Comparison of ENCODE assay signal across 9 mouse cellular contexts in genomic region chr1:30700399-30701081, GRCm38 (mm10).
DNase-seq lines count a peak whose midpoint lies in the region; ATAC-seq and TF ChIP-seq lines count a peak whose summit lies in the region.
"Had no signal": no experiment of that assay in that cellular context is flagged by ENCODE, and none has a peak within 500 bp of the region (broad histone marks: within the 10 kb centered on the region; RNA-seq: fewer than 3 reads in every experiment).

No protein-coding gene starts in this region.

- 26% methylated on average over 10 of the region's 10 CpGs for WGBS in forebrain, postnatal 0 days
- WGBS in neural tube, embryonic 13.5 days, result 44% methylated on average over 10 of the region's 10 CpGs

- no peaks in the 10 kb centered on the region for H3K9me3 ChIP-seq in forebrain, postnatal 0 days (ENCODE audit: low read length)
- no peaks in the 10 kb centered on the region for H3K9me3 ChIP-seq in neural tube, embryonic 13.5 days
- H3K9me3 ChIP-seq: embryonic facial prominence, embryonic 12.5 days; liver, embryonic 13.5 days had no signal

- H3K4me2 ChIP-seq in forebrain, postnatal 0 days (ENCODE audit: low read depth), result no peak overlapping the region
- no peak overlapping the region for H3K4me2 ChIP-seq in neural tube, embryonic 13.5 days
- H3K4me2 ChIP-seq: embryonic facial prominence, embryonic 12.5 days; liver, embryonic 13.5 days had no signal

- no peaks in the 10 kb centered on the region for H3K27me3 ChIP-seq in forebrain, postnatal 0 days (ENCODE audit: insufficient read depth, low read length)
- H3K27me3 ChIP-seq in neural tube, embryonic 13.5 days, result no peaks in the 10 kb centered on the region
- H3K27me3 ChIP-seq: embryonic facial prominence, embryonic 12.5 days; liver, embryonic 13.5 days had no signal

- peak in 1 of 2 experiments; percentile 33 for DNase-seq in left cerebral cortex, adult 2 months (ENCODE audit: extremely low spot score in 1 of 2, low spot score in 2 of 2)
- no peak for DNase-seq in left cerebral cortex, postnatal 36 days (ENCODE audit: low spot score in 2 of 2)
- DNase-seq in brain, embryonic 18.5 days (ENCODE audit: low read depth, low spot score), result peak; percentile 67
- peak; percentile 88 for DNase-seq in forebrain, postnatal 0 days
- DNase-seq in thymus, postnatal 14 days, result no peak
- DNase-seq in cerebellum, adult 11-12 months, result no peak
- DNase-seq: liver, embryonic 13.5 days had no signal

- 0 out of 2 replicates have a peak overlapping the region, but pooled peaks have one; percentile 18 for H3K9ac ChIP-seq in forebrain, postnatal 0 days
- no peak overlapping the region for H3K9ac ChIP-seq in neural tube, embryonic 13.5 days
- H3K9ac ChIP-seq: embryonic facial prominence, embryonic 12.5 days; liver, embryonic 13.5 days had no signal

- TF ChIP-seq CTCF in left cerebral cortex, adult 2 months (IDR thresholded peaks at IDR 0.05), result peak; percentile 58
- peak; percentile 77 for TF ChIP-seq CTCF in forebrain, postnatal 0 days (IDR thresholded peaks at IDR 0.05; ENCODE audit: low read depth)

- H3K27ac ChIP-seq in left cerebral cortex, adult 2 months, result peak overlapping the region; percentile 69
- H3K27ac ChIP-seq in forebrain, postnatal 0 days (ENCODE audit: low read depth, low read length), result peak overlapping the region; percentile 86
- no peak overlapping the region for H3K27ac ChIP-seq in neural tube, embryonic 13.5 days (replicated peaks)
- H3K27ac ChIP-seq: embryonic facial prominence, embryonic 12.5 days; liver, embryonic 13.5 days had no signal

- peak; percentile 92 for ATAC-seq in forebrain, postnatal 0 days
- peak; percentile 78 for ATAC-seq in neural tube, embryonic 13.5 days (ENCODE audit: low read depth)

- intact Hi-C loops in left cerebral cortex, adult 2 months (cut with DNase I), result loop anchor here (2.0 to 5.0 kb wide), 3 partner anchors 72 to 636 kb away; no protein-coding TSS in a partner anchor
- intact Hi-C loops in left cerebral cortex, postnatal 36 days (cut with DNase I), result loop anchor here (5.0 to 10.0 kb wide), 2 partner anchors 234 to 637 kb away; no protein-coding TSS in a partner anchor

- H3K4me1 ChIP-seq in forebrain, postnatal 0 days (ENCODE audit: insufficient read depth), result no peaks in the 10 kb centered on the region; the same call in 1 of the 2 replicates
- H3K4me1 ChIP-seq in neural tube, embryonic 13.5 days (replicated peaks), result no peaks in the 10 kb centered on the region
- H3K4me1 ChIP-seq: embryonic facial prominence, embryonic 12.5 days; liver, embryonic 13.5 days had no signal

- H3K4me3 ChIP-seq in left cerebral cortex, adult 2 months, result no peak overlapping the region
- no peak overlapping the region for H3K4me3 ChIP-seq in forebrain, postnatal 0 days (ENCODE audit: low read depth, low read length)
- no peak overlapping the region for H3K4me3 ChIP-seq in neural tube, embryonic 13.5 days
- H3K4me3 ChIP-seq: embryonic facial prominence, embryonic 12.5 days; liver, embryonic 13.5 days had no signal

- H3K36me3 ChIP-seq in forebrain, postnatal 0 days (ENCODE audit: insufficient read depth), result no peaks in the 10 kb centered on the region
- no peaks in the 10 kb centered on the region for H3K36me3 ChIP-seq in neural tube, embryonic 13.5 days
- H3K36me3 ChIP-seq: embryonic facial prominence, embryonic 12.5 days; liver, embryonic 13.5 days had no signal

Comparison
In these comparisons a context has a peak if more than half of its experiments do, and no peak if none do; other contexts are left out.
1. DNase-seq: peak in brain, embryonic 18.5 days (single experiment) and forebrain, postnatal 0 days (single experiment); none in left cerebral cortex, postnatal 36 days (0 of 2), thymus, postnatal 14 days (single experiment) and cerebellum, adult 11-12 months (single experiment).